Mouse (Mus musculus): ENCODE measurements around the gene Nsd1.
"Not testable (repeated sequence)": the region's sequence is repeated elsewhere in the genome, so short reads cannot be mapped to it uniquely, and the experiment has no call there.

Nsd1 gene

GRCm38 (mm10) chr13:55209649-55210192 lies at the start of gene Nsd1:
Gene Nsd1, plus strand, starts transcription at chr13:55209782.
- peak in 1 of 2 experiments; percentile 23 for DNase-seq (ENCODE audit: low spot score in 2 of 2)

DNA sequence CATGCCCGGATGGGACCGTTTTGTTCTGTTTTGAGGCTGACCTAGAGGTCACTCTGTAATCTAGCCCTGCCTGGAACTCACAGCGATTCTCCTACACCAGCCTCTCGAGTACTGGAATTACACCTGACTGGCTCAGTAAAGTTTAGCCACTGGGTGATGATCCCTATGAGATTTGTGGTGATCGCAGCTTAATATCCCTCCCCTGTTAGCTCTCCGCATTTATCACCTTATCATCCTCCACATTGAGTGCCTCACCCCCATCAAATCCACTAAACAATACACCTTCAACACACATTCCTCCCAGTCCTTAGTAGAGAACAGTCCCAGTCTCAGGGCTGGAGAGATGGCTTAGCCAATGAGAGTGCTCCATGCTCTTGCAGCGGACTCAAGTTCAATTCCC lies 47.2 kb upstream of the Nsd1 start:
- DNase-seq (ENCODE audit: low spot score in 2 of 2): no peak

GRCm38 (mm10) chr13:55163553-55163952 lies 46.0 kb upstream of the Nsd1 start:
- DNase-seq (ENCODE audit: low spot score in 2 of 2): no peak

DNA sequence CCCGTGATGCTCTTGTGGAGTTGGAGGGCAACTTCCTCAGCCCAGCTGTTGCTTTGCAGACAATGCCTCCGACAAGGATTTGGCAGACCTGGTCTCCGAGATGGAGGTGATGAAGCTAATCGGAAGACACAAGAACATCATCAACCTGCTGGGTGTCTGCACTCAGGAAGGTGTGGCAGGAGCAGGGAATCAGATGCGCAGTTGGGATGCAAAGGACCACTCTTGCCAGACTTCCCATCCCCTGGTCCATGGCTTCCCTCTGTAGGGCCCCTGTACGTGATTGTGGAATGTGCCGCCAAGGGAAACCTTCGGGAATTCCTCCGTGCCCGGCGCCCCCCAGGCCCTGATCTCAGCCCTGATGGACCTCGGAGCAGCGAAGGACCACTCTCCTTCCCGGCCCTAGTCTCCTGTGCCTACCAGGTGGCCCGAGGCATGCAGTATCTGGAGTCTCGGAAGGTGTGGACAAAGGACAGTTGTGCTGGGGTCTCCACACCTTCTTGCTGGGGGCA lies 43.7 kb upstream of the Nsd1 start:
- no peak for DNase-seq (ENCODE audit: low spot score in 2 of 2)

DNA sequence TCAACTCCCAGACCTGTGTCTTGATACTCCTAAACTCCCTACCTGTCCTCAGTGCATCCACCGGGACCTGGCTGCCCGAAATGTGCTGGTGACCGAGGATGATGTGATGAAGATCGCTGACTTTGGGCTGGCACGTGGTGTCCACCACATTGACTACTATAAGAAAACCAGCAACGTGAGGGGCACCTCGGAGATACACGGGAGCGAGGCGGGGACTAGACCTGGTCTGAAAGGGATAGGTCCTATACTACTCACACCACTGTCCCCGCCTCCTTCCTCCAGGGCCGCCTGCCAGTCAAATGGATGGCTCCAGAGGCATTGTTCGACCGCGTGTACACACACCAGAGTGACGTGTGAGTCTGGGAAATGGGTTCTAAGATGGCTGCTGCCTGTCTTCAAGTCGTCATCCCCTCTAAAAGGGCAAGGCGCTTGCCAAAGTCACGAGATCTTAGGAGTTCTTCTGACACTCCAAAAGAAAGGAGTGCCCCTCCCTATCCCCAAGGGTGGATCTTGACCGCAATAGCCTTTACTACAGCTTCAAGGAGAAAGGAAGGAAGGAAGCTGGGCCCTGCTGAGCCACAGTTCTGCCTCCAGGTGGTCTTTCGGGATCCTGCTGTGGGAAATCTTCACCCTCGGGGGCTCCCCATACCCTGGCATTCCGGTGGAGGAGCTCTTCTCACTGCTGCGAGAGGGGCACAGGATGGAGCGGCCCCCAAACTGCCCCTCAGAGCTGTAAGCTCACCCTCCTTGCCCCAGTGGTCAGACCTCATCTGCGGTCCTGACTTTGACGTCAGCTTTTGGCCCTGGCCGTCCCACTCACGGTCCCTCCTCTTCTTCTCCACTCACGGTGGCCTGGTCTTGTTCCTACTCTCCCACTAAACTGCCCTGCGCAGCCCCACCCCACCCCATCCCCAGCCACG lies 42.5 kb upstream of the Nsd1 start:
- no peak for DNase-seq (ENCODE audit: low spot score in 2 of 2)

- no peak for DNase-seq (ENCODE audit: low spot score in 2 of 2)
Measured at GRCm38 (mm10) chr13:55167798-55168197, 41.8 kb upstream of the Nsd1 start.

GRCm38 (mm10) chr13:55168255-55168654 lies 41.3 kb upstream of the Nsd1 start:
- no peak for DNase-seq (ENCODE audit: low spot score in 2 of 2)

GRCm38 (mm10) chr13:55168958-55169369 lies 40.6 kb upstream of the Nsd1 start:
- no peak for DNase-seq (ENCODE audit: low spot score in 2 of 2)

GRCm38 (mm10) chr13:55171517-55172335 lies 37.9 kb upstream of the Nsd1 start:
- DNase-seq (ENCODE audit: low spot score in 2 of 2): no peak

DNA sequence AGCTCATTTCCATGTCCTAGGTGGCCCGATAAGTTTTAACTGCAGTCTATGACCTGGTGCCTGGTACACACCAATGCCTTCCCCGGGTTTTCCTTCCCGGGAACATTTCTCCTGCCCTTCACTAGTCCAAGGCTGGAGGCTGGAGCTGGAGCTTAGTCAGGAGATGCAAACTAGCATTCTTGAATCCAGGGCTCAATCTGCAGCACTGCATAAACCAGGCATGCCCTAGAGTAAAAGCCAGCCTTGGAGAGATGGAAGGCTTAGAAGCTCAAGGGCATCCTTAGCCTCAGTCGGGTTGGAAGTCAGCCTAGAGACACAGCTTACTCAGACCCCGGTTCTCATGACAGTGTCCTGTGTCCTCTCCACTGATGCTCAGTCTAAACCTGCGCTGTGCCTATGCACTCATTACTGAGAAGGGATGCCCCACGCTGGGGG lies 37.2 kb upstream of the Nsd1 start:
- DNase-seq (ENCODE audit: low spot score in 2 of 2): no peak

- no peak for DNase-seq (ENCODE audit: low spot score in 2 of 2)
Measured at GRCm38 (mm10) chr13:55174347-55174746, 35.2 kb upstream of the Nsd1 start.

- no peak for DNase-seq (ENCODE audit: low spot score in 2 of 2)
Measured at GRCm38 (mm10) chr13:55176265-55176664, 33.3 kb upstream of the Nsd1 start.

DNA sequence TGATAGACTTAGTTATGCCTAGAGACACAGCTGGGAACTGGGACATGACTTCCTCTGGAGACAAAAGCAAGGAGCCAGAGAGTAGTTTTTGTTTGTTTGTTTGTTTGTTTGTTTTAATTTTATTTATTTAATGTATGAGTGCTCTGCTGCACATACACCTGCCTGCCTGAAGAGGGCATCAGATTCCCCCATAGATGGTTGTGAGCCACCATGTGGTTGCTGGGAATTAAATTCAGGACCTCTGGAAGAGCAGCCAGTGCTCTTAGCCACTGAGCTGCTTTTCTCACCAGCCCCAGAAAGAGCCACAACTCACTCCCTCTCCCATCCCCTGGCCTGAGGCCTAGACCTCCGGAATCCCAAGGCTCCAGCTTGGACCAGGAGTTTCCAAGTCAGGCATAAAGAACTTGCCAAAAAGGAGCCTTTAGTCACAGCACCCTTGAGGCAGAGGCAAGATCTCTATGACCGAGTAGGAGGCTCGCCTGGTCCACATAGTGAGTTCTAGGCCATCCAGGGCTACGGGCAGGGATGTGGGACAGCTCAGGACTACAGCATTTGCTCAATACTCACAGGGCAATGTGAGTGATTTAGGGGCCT lies 31.6 kb upstream of the Nsd1 start:
- no peak for DNase-seq (ENCODE audit: low spot score in 2 of 2)

DNA sequence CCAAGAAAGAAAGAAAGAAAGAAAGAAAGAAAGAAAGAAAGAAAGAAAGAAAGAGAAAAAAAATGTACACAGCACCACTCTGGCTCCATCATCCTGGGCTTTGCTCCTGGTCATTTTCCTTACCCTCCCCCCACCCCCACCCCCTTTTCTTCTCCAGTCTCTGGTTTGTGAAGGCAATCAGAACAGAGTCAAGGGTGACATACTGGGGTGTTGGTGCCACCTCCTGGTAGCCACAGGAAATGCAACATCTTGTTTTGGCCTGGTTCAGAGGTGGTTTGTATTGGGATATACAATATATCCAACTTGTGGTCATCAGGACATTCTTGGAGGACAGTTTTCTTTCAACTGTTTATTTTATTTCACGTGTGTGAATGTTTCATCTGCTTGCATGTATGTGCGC lies 31.0 kb upstream of the Nsd1 start:
- peak; percentile 64 to 78 for DNase-seq (ENCODE audit: low spot score in 2 of 2)

DNA sequence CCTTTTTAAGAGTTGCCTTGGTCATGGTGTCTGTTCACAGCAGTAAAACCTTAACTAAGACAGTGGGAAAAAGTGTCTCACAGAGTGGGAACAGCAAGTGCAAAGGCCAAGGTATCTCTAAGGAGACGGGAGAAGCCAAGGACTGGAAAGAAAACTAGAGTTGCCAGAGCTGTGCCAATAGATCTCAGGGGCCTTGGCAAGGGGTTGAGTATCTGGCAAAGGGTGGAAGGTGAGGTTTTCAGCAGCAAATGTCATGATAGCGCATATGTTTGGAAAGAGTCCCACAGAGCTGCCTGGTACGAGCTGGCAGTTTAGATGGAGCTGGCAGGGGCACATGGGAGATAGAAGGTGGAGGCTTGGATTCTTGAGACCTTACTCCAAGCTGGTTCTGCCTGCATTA lies 30.0 kb upstream of the Nsd1 start:
- no peak for DNase-seq (ENCODE audit: low spot score in 2 of 2)

DNA sequence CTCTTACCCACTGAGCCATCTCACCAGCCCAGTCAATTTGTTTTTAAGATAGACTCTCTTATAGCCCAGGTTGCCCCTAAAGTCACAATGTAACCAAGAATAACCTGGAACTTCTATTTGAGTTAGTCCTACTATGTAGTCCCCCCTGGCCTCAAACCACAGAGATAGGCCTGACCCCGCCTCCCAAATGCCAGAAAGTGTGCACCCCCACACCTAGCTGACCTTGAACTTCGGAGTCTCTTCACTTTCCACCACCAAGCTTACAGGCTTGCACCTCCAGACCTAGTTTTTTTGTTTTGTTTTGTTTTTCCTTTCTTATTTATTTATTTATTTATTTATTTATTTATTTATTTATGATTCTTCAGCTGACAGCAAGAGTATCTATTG lies 27.8 kb upstream of the Nsd1 start:
- DNase-seq (ENCODE audit: low spot score in 2 of 2): no peak

DNA sequence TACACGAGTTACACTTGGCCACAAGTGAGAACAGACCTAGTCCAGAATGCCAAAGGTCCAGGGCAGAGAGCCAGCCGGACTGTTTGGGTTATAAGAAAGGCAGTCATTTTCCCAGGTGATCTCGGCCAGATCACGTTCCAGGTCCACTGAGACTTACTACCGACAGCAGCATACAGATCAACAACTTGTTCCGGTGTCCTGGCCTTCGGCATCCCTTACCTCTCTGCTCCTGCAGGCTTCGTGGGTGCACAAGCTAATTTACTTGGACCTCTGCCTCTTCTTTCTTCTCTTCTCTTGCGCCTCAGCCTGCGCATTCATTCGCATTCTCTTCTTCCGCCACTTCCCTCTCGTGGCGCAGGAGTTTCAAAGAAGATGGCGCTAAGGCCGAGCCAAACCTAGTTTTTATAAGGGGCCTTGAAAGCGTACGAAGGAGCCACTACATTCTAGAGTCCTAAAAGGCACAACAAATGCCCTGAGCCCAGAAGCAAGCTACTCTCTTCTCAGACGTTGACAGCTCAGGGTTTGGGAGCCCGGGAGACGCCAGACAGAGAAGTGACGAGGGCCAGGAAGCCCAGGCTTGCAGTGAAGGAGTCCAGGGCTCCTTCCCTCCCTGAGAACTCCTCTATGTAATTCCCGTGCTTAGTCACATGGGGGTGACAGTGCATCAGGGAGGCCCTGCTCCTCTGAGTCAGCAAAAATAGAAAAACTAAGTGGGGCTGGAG lies 27.2 kb upstream of the Nsd1 start:
- DNase-seq (ENCODE audit: low spot score in 2 of 2): peak; percentile 63 to 66

GRCm38 (mm10) chr13:55183382-55183781 lies 26.2 kb upstream of the Nsd1 start:
- DNase-seq (ENCODE audit: low spot score in 2 of 2): no peak

- DNase-seq (ENCODE audit: low spot score in 2 of 2): not testable (repeated sequence)
Measured at GRCm38 (mm10) chr13:55187062-55187461, 22.5 kb upstream of the Nsd1 start.

DNA sequence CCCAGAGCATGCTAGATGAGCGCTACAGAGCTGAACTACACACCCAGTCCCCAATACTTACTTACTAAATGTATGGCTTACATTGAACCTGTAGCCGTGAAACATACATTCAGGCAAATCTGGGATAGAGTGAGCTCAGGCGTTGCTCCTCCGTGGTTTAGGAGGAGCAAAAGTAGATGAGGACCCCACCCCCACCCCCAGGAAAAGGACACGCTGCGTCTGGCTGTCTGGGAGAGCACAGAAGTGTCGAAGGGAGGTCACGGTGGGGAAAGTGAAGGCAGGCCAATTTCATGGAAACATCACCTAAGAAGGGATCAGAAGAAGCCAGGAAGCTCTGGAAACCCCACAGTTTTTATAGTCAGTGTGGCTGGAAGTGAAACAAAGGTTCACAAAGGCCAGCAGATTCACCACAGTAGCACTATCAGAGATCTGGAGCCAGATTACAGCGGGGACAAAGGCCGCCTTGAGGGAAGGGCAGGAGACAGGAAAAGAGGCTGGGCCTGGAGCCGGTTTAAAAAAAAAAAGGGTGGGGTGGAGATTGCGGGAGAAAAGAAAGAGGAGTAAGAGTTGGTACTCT lies 20.0 kb upstream of the Nsd1 start:
- no peak for DNase-seq (ENCODE audit: low spot score in 2 of 2)
